Mouse (Mus musculus): ENCODE data around the gene Irf3.

GRCm38 (mm10) chr7:44960512-44960910 lies 36.9 kb upstream of the Irf3 start:
- no peak for TF ChIP-seq CTCF (IDR thresholded peaks at IDR 0.05; ENCODE audit: control insufficient read depth, insufficient read depth, insufficient replicate concordance, low read depth, low read length)
- no peak for TF ChIP-seq POLR2A (IDR thresholded peaks at IDR 0.05; ENCODE audit: control insufficient read depth, low read depth, low read length)
